Mouse (Mus musculus) lung, adult 2 months (tissue): ENCODE measurements around the gene Hhip.

Experiments used
- CTCF ChIP-seq: fragments of 200-500 bp; IDR thresholded peaks from 2 replicates; pipeline ENCODE4 v1.5.1; 2011; ENCODE audit warnings: mild to moderate bottlenecking, low read length, control low read depth; ENCODE audit not compliant: insufficient read depth
- POLR2A ChIP-seq: fragments of 200-500 bp; IDR thresholded peaks from 2 replicates; pipeline ENCODE4 v1.6.1; 2011; ENCODE audit warnings: low read depth, mild to moderate bottlenecking, control low read depth, low read length, borderline replicate concordance; ENCODE audit errors: extremely low read depth

- TF ChIP-seq CTCF (no peak), POLR2A (no peak)
Measured at GRCm38 (mm10) chr8:79966159-79966558, 91.6 kb downstream of the Hhip start.
